Mouse (Mus musculus): ENCODE data around the gene Rbm7.
A peak's percentile ranks its signal among the peaks of the same experiment; 100 is the strongest.

GRCm38 (mm10) chr9:48447783-48448209, 47.3 kb downstream of the Rbm7 start:
- TF ChIP-seq EP300 (IDR thresholded peaks at IDR 0.05; ENCODE audit: low read depth): no peak
- peak; percentile 79 for TF ChIP-seq CTCF (IDR thresholded peaks at IDR 0.05; ENCODE audit: low read depth)

Data from liver, embryonic 14.5 days (tissue).